Mouse (Mus musculus): ENCODE results near the gene Repin1. TPM values are rescaled to one million over a fixed set of nuclear protein-coding genes. Genes with fewer than 3 reads are reported as not detected.

The Repin1 gene
- polyA plus RNA-seq, 1 experiment from 2014 or later = 48.9 TPM

Other genes with a start within 250 kb of the Repin1 start
- gene Krba1, start 198.3 kb upstream of the Repin1 start, polyA plus RNA-seq (2015; fragmentation: Nextera tagmentation; extraction: Ambion mirVana) = 31.5 and 33.3 TPM in 2 replicates
- 28.9 and 33.8 TPM in 2 replicates for gene Zfp467, start 148.1 kb upstream of the Repin1 start, polyA plus RNA-seq (2015; fragmentation: Nextera tagmentation; extraction: Ambion mirVana)
- 0.40 and 0.46 TPM in 2 replicates for gene Sspo, start 145.7 kb upstream of the Repin1 start, polyA plus RNA-seq (2015; fragmentation: Nextera tagmentation; extraction: Ambion mirVana)
- gene Atp6v0e2, start 56.3 kb upstream of the Repin1 start, polyA plus RNA-seq (2015; fragmentation: Nextera tagmentation; extraction: Ambion mirVana) = 292 and 304 TPM in 2 replicates
- 27.9 and 28.5 TPM in 2 replicates for gene Lrrc61, start 39.1 kb upstream of the Repin1 start, polyA plus RNA-seq (2015; fragmentation: Nextera tagmentation; extraction: Ambion mirVana)
- 4.5 and 5.6 TPM in 2 replicates for gene Rarres2, start 21.1 kb upstream of the Repin1 start, polyA plus RNA-seq (2015; fragmentation: Nextera tagmentation; extraction: Ambion mirVana)
- gene Gm45021, start 4.3 kb upstream of the Repin1 start, polyA plus RNA-seq (2015; fragmentation: Nextera tagmentation; extraction: Ambion mirVana) = not detected in 2 replicates
- 0.88 TPM in 1 of 2 replicates, not detected in the other for gene Gm44965, start 58 bp downstream of the Repin1 start, polyA plus RNA-seq (2015; fragmentation: Nextera tagmentation; extraction: Ambion mirVana)
- 16.3 and 16.8 TPM in 2 replicates for gene Zfp775, start 8.2 kb downstream of the Repin1 start, polyA plus RNA-seq (2015; fragmentation: Nextera tagmentation; extraction: Ambion mirVana)
- 20.9 and 23.8 TPM in 2 replicates for gene AI854703, start 32.9 kb downstream of the Repin1 start, polyA plus RNA-seq (2015; fragmentation: Nextera tagmentation; extraction: Ambion mirVana)
- gene Gimap8, start 53.4 kb downstream of the Repin1 start, polyA plus RNA-seq (2015; fragmentation: Nextera tagmentation; extraction: Ambion mirVana) = 0.52 and 0.86 TPM in 2 replicates
- gene Gimap9, start 82.2 kb downstream of the Repin1 start, polyA plus RNA-seq (2015; fragmentation: Nextera tagmentation; extraction: Ambion mirVana) = 1.5 and 1.7 TPM in 2 replicates
- 0.68 and 1.5 TPM in 2 replicates for gene Gimap4, start 90.7 kb downstream of the Repin1 start, polyA plus RNA-seq (2015; fragmentation: Nextera tagmentation; extraction: Ambion mirVana)
- 6.6 and 6.8 TPM in 2 replicates for gene Gimap6, start 114.3 kb downstream of the Repin1 start, polyA plus RNA-seq (2015; fragmentation: Nextera tagmentation; extraction: Ambion mirVana)
- 0.88 TPM in 1 of 2 replicates, not detected in the other for gene Gm28053, start 124.7 kb downstream of the Repin1 start, polyA plus RNA-seq (2015; fragmentation: Nextera tagmentation; extraction: Ambion mirVana)
- not detected in 2 replicates for gene Gimap7, start 124.7 kb downstream of the Repin1 start, polyA plus RNA-seq (2015; fragmentation: Nextera tagmentation; extraction: Ambion mirVana)
- 4.8 and 5.8 TPM in 2 replicates for gene Gimap1, start 145.2 kb downstream of the Repin1 start, polyA plus RNA-seq (2015; fragmentation: Nextera tagmentation; extraction: Ambion mirVana)
- gene Gimap5, start 152.3 kb downstream of the Repin1 start, polyA plus RNA-seq (2015; fragmentation: Nextera tagmentation; extraction: Ambion mirVana) = 0.71 and 1.6 TPM in 2 replicates
- not detected in 2 replicates for gene Gimap3, start 177.0 kb downstream of the Repin1 start, polyA plus RNA-seq (2015; fragmentation: Nextera tagmentation; extraction: Ambion mirVana)
- 15.0 and 16.1 TPM in 2 replicates for gene Tmem176a, start 247.0 kb downstream of the Repin1 start, polyA plus RNA-seq (2015; fragmentation: Nextera tagmentation; extraction: Ambion mirVana)
- 110 and 122 TPM in 2 replicates for gene Tmem176b, start 247.6 kb downstream of the Repin1 start, polyA plus RNA-seq (2015; fragmentation: Nextera tagmentation; extraction: Ambion mirVana)